Mouse (Mus musculus): ENCODE results near the gene Ptgds. TPM values are rescaled to one million over a fixed set of nuclear protein-coding genes. Genes with fewer than 3 reads are reported as not detected.
A peak's percentile ranks its signal among the peaks of the same experiment; 100 is the strongest.

The Ptgds gene
- total RNA-seq, 2 experiments from 2014 or later: 2,769 to 3,095 TPM

DNA sequence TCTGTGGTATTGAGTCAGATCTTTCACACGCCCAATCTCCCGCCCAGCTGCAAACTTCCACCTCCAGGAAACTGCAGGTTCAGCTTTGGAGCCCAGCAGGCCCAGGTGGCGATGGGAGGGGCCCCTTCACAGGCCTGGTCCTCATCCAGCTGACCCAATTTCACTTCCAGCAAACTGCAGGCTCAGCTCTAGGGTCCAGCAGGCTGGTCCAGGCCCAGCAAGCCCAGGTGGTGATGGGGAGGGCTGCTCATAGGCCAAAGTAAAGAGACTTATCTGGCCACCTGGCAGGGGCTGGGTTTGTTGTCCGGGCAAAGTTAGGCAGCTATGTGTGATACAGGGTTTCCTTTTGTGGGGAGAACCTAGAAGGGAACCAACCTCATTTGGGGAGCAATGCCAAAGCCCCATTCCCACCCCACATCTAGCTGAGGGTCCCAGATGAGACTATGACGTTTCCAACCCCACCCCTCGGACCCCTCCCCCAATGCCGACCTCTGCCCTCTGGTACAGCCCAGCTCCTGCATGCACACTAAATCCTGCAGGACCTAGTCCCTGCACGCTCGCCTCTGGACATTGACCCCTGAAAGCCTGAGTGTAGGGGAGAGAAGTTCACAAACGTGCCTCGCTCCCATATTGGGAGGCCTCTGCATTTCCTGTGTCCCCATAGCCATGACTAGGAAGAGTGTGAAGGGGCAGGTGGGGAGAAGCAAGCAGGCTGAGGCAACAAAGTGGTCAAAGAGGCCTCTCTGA is 15.2 kb upstream of the Ptgds start:
- DNase-seq (ENCODE audit: low spot score in 2 of 2): no peak

DNA sequence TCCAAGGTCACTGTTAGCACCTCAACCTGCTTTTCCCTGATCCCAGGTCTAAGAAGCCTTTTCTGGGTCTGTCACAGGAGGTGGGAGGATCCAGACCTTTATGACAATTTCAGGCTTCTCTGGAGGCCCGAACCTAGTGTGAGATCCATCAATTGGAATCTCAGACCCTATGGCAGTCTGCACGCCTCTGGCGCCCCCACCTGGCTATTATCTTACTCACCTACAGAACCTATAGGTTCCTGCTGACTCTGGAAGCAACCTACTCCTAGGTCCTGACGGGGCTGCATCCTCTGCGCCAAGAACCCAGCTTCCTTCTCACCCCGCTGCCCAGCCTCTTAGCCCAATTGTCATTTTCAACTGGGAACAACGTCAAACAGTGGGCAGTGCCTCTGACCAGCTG is 13.1 kb upstream of the Ptgds start:
- DNase-seq (ENCODE audit: low spot score in 2 of 2): peak in 1 of 2 experiments; percentile 44

DNA sequence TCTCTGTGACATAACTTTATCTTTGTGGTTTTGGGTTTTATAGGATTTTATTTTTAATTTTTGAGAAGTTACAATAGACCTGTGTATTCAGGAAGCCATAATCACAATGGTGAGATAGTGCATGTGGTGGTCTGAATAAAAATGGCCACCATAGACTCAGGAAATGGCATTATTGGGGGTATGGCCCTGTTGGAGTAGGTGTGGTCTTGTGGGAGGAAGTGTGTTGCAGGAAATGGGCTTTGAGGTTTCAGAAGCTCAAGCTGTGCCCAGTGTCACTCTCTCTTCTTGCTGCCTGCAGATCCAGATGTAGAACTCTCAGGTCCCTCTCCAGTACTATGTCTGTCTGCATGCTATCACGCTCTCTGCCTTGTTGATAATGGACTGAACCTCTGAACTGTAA is 10.7 kb upstream of the Ptgds start:
- no peak for DNase-seq (ENCODE audit: low spot score in 2 of 2)

DNA sequence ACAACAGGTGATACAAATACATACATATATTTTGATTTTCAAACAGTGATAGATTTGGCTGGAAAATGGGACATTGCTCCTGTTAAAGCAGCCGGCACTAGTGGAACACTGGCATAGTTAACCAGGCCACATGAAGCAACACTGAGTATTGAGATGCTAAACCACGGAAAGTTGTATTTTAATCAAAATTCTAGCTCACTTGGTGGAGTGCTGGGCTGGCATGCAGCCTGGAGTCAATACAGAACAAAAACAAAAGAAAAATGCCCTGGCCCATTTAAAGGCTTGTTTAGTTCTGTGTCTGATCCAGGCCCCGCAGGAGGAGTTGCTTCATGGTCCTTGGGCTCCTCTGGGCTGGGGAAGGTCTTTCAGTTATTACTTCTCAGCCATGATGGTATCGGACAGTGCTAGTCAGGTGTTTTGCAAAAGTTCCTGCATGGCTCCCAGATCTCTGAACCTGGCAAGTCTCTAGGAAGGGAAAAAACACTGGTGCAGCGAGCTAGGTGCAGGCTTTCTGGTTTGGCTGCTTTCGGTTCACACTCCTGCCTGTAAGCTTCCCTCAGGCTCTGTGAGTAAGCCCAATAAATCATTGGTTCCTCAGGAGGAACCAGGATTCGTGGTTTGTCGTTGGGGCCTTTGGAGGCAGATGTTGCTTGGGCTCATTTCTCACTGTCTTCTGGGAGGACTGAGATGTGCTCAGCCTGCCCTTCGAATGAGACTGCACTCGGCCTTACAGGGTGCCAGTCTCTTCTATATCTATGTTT is 9.9 kb upstream of the Ptgds start:
- DNase-seq (ENCODE audit: low spot score in 2 of 2): no peak

DNA sequence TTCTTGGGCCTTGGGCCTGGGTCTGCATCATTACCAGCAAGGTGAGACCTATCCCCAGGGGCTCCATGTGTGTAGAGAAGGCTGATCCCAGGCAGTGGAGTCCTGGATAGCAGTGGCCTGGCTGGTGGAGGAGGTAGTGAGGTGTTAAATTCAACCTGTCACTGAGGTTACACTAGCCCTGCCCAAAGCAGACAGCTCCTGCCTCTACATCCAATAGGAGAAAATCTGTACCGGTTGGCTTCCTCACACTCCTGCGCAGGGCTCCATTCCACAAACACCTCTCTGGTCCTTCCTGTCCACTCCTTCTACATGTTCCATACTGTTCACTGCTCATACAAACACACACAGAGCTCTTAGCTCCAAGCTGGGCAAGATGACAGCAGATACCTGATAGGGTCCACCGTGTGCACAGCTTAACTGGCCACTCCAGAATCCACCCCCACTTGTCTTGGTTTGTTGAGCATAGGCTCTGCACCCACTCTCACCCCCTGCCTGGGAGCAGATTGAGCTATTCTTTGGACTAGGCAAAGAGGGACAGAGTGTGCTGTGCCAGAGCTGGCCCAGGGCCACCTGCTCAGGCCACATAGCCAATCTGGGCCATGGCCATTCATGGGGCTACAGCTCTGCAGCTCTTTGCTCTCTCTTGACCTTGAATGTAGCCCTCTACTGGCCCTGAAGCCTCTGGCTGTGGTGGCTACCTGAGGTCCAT is 8.3 kb upstream of the Ptgds start:
- peak; percentile 59 to 62 for DNase-seq (ENCODE audit: low spot score in 2 of 2)

DNA sequence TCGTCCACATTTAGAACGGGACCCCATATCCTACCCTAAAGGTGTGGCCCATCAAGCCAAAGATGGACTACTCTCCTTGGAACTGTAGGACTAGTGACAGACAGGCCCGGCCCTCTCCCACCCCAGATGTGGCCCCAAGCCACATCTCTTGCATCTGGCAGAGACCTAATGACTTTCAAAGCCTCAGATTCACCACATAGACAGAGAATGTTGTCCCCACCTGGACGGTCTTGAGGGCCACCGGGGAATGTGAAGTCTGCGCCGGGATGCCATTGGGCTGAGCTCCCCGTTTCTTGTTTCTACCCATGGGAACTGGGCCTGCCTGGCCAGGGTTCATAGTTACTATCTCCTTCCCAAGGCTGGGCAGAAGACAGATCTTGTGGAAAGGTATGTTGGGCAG is 7.7 kb upstream of the Ptgds start:
- no peak for DNase-seq (ENCODE audit: low spot score in 2 of 2)

DNA sequence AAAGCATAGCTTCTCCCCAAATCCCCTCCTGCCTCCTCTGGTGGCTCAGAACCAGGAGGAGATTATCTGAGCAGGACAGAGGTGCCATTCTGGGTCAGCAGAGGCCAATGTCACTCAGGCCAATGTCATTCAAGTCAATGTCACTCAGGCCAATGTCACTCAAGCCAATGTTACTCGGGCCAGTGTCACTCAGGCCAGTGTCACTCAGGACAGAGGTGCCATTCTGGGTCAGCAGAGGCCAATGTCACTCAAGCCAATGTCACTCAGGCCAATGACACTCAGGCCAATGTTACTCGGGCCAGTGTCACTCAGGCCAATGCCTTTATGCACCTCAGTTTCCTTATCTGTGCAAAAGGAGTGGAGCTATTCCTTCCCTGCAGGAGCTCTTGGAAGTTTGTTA is 2.7 kb upstream of the Ptgds start:
- no peak for DNase-seq (ENCODE audit: low spot score in 2 of 2)

DNA sequence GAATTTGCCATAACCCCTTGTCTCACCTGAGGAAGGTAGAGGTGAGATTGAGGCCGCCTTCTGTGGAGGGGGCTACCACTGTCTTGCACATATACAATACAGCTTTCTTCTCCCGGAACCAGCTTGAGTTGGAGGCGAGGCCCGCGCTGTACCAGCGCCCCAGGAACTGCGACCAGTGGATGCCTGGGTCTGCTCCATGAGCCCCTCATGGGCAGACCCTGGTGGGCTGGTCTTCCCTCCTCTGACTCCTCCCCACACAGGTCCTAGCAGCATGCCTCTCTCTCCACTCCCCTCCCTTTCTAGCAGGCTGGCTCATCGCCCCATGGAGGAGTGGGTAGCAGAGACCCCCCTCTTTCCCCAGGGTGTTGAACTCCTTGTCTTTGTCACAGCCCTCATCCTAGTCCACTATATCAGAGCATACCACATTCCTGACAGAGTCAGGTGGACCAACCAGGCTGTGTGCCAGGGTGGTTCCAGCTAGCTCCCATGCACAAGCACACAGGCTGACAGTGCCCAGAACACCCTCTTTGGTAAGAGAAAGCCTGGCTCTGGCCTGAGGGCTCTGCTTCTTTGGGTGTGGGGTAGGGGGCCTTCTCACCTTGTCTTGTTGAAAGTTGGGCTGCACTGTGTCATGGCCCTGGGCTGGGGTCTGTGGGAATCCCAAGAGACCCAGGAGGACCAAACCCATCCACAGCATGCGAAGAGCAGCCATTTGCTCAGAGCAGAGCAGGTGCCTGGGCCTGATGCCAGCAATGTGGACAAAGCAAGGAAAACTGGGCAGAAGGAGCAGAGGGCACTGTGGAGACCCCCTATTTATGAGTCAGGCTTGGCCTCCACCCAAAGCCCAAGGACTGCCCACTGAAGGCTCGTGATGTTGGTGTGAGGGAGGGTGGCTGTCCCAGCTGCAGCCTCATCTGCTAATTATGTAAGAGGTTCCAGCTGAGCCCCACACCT is 607 bp downstream of the Ptgds start:
- DNase-seq (ENCODE audit: low spot score in 2 of 2): peak; percentile 36

DNA sequence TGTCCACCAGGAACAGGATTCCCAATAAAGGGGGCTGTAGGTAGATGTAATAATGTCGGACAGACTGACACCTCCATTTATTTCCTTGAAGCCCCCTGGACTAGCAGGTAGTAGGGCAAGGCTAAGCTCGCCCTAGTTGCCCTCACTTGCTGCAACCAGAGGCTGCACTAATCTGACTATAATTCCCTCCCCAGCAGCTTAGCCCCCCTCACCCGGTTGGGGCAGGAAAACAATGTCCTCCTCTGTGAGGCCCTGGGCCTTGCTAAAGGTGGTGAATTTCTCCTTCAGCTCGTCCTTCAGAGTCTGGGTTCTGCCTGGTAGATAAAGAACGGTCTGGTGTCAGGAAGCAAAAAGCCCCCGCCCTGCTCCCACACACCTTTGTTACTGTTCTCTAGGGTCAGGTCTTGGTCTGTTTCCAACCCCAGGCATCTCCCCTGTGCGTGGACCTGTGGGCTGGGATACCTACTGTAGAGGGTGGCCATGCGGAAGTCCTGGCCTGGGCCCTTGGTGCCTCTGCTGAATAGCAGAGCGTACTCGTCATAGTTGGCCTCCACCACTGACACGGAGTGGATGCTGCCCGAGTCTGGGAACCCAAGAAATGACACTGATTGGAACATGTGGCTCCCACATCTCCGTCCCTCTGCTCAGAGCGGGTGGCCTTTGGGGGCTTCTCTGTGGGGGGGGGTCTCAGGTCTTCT is 2.1 kb downstream of the Ptgds start:
- no peak for DNase-seq (ENCODE audit: low spot score in 2 of 2)

DNA sequence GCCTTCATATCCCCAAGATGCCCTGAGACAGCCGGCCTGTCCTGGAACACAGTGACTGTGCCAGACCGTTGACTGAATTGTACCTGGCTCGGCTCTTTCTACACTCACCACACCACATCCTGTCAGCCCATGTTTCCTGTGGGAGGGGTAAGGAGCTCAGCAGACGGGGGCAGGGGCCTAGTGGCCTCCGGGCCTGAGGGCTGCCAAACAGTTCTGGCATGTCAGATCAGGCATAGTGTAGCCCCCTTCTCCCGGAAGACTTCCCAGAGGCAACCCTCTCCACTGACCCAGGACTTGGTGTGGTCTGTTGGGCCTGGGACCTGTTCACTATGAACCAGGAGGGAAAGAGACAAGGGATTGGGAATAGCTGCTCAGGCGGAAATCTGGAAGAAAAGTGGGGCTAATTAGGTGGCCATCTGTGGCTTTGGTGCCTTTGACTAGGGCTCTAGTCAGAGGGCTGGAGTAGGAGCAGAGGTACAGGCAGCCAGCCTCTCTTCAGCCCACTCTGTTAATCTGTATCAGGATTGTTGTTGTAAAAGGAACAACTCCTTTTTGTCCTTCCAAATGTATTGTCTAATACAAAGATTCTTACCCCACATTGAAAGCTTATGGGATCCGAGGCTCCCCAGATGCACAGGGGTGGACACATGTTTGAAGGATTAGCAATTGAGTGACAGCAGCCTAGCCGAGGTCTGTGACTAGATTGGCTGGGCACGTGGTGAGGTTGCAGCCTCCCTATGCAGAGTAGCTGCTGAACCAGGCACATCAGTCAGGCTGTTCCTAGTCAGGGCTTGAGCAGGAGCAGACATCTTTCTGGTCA is 3.8 kb downstream of the Ptgds start:
- no peak for DNase-seq (ENCODE audit: low spot score in 2 of 2)

DNA sequence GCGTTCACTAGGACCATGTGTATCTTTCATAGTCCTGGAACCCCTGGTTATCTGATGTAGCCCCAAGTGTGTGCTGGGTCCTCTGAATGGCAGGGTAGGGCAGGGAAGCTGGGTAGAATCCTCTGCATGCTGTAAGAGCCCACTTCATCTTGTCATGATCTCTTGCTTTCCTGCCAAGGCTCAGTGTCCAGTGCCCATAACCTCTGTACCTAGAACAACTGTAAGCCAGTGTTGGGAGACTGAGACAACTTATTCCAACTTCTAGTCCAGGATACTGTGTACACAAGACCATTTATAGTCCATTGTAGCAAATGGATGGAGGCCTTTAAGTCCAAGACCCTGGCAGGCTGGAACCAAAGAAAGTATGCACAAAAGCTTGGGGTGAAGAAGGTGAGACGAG is 4.6 kb downstream of the Ptgds start:
- no peak for DNase-seq (ENCODE audit: low spot score in 2 of 2)

DNA sequence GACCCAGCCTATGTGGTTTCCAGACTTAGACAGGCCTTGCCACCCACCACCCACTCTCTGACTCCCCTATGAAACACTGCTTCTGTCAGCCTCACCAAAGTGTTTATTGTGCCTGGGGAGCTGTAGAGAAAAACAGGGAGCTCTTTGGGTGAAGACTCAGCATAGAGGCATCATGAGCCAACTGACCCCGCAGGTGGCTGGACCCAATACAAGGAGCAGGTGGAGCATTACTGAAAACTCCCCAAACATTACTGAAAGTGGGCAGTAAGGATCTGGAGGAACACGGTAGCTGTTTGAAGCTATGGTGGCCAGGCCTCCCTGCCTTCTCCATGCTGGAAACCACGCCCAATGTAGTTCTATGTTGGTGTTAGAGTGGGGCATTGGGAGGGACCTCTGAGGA is 6.2 kb downstream of the Ptgds start:
- no peak for DNase-seq (ENCODE audit: low spot score in 2 of 2)

DNA sequence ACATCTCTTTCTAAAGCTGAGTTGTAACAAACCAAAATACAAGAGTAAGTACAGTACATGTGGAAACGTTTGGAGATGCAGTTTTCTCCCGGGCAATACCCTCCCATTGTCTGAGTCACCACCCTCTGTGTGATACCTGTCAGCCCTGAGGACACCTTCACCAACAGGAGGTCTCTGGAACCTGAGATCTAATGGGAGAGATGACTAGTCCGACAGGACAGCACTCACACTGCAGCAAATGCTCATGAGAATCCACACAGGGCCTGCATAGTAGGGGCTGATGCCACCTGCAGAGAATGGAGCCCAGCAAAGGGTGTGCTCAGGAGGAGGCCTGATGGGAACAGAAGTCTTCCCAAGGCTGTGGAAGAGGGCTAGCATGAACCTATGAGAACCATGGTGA is 8.4 kb downstream of the Ptgds start:
- DNase-seq (ENCODE audit: low spot score in 2 of 2): no peak

DNA sequence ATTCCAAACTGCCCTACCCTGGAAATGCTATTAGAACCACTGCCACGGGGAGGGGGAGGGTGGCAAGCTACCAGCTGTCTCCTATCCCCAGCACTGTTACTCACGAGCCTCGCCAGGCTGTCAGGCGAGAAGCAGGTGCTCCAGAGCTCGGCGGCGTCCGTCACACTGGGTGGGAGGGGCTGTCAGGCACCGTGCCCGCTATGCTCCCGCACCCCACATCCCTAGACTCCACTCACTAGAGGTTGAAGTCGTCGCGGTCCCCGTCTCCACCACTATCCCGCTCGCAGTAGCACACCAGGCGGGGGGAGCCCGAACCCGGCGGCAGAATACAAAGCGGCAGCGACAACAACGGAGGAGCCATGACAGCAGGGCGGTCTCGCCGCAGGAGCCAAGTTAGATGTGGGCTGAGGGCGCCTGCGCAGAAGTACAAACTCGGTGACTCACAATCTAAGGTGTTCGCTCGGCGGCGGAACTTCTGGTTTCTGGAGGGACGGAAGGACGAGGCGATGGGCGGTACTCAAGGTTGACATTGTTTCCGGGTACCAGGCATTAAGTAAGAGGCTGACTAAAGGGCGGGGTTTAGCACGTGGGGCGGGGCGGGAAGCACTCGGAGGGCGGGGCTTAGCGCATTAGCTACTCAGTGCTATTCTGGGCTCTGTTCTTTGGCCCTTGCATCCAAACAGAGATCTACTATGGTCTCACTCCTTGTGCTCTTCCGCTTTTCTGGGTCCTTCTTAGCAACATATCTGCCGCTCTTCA is 9.1 kb downstream of the Ptgds start, which contains the start of gene Paxx:
Gene Paxx, minus strand, starts transcription at position 544 of the 759 bp plus-strand sequence.
- peak; percentile 89 to 94 for DNase-seq (ENCODE audit: low spot score in 2 of 2)

DNA sequence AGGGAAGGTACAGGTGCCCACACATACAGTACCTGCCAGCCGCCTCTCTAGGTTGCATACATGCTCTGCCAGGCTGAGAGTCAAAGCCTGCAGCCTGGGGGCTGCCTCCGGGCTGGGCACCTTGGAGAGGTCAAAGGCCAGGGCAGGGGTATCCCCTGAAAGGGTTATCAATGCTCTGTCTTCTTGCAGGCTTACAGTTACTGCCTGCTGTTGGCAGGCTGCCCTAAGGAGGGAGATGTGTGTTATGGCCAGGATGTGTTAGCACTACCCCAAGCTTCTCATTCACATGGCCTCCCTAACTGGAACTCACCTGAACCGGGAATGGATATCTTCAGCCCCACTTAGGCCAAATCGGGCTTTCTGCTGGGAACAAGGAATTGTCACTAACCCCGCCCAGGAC is 9.7 kb downstream of the Ptgds start:
- DNase-seq (ENCODE audit: low spot score in 2 of 2): peak; percentile 24 to 35

DNA sequence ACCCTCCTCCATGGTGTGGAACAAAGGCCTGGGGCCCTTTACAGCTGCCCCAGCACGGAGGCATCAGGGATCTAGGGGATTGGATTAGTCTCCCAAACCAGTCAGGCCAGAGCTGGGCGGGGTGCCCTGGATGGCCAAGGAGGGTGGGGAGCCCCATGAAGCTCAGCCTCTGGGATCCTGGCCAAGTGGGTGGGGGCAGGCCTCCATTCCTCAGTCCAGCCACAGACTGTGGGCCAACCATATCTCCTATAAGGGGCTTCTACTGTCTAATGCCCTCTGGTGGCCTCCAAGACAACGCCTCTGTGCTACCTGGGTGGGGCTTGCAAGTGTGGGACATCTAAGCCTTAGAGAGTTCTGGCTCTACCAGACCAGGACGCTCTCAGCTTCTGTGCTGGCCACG is 10.9 kb downstream of the Ptgds start:
- DNase-seq (ENCODE audit: low spot score in 2 of 2): peak in 1 of 2 experiments; percentile 24

DNA sequence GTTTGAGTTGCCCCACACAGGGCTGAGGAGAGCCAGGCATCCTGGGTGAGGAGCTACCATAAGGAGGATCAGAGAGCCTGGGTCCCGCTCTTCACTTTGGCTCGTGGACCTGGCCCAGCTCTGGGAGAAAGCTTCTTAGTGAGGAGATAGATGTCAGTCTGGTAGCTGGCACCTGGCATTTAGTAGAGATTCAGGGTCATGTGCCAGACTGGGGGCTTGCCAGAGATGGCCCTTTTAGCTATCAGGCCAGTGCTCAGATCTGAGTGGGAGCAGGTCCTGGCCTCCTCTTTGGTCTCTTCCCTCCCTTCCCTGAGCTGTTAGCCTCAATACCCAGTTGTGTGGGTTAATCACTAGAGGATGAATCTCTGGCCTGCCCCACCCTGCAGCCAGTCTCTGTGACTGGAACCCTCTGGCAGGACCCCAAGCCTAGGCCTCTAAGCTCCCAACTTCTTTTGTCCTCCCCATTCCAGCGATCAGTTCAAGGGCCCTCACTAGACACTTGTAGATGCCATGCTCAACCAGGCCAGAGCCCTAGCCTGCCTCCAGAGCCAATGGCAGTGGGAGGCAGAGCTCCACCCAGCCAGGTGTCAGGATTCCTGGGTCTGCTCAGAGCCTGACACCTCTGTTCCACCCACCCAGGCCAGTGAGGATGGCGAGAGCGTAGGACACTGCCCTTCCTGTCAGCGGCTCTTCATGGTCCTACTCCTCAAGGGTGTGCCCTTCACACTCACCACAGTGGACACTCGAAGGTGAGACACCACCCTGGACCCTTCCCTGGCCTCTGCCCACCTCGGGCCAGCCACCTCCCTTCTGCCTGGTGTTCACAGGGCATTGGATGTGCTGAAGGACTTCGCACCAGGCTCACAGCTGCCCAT is 12.6 kb downstream of the Ptgds start:
- no peak for DNase-seq (ENCODE audit: low spot score in 2 of 2)
